Mouse (Mus musculus): ENCODE results near the gene C130032M10Rik. TPM values are rescaled to one million over a fixed set of nuclear protein-coding genes. Genes with fewer than 3 reads are reported as not detected.

C130032M10Rik gene
- total RNA-seq, 2 experiments from 2014 or later, result not detected

DNA sequence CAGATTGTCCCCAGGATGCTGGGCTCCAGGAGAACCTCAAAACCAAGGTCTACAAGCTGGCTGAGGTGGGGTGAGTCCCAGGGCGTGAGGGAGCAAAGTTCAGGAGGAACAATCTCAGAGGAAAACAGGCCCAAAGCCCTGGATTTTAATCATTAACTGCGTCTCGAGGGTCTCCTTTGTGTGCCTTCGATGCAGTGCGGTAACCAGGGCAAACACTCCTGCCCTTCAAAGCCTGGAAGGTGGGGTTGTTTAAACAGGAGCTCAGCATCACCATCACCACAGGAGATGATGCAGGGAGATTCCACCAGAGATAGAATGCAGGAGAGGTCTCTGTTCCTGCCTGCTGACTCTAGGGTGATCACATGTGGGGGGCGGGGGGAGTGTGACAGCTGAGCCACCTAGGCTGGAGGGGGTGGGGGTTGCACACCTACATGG lies 32.2 kb downstream of the C130032M10Rik start:
- no peak for DNase-seq (ENCODE audit: low spot score in 2 of 2)

DNA sequence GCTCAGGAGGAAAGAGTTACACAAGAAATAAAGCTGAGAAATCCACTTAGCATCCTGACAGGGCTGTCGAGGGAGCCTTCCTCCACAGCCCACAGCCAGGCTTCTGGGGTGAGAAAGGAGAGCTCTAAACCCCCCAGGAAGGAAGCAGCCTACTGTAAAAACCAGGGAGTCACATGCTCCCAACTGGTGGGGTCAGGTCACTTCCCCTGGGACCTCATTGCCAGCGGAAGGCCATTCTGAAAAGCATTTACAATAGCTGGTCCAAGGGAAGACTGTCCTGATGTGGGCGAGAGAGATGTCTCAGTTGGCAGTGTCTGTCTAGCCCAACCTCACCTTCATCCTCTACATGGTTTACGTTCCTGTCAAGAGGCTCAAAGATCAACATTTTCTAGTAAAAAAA lies 33.0 kb downstream of the C130032M10Rik start:
- DNase-seq (ENCODE audit: low spot score in 2 of 2), result no peak

DNA sequence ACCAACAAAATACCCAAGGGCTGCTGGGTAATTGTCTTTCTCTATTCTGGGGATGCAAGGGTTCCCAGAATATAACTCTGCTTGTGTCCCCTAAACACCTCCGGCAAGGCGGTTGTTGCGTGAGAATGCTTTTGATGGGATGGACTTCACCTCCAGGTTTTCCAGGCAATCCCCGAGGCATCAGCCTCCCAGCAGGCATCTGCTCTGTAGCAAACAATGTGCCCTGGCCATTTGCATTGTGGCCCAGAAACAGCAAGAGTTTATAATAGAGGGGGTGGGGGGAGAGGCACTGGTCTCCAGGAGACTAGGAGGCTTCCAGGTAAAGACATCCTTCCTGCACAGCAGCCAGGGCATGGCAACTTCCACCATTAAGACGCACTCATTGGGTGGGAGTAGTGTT lies 33.6 kb downstream of the C130032M10Rik start:
- DNase-seq (ENCODE audit: low spot score in 2 of 2), result no peak

DNA sequence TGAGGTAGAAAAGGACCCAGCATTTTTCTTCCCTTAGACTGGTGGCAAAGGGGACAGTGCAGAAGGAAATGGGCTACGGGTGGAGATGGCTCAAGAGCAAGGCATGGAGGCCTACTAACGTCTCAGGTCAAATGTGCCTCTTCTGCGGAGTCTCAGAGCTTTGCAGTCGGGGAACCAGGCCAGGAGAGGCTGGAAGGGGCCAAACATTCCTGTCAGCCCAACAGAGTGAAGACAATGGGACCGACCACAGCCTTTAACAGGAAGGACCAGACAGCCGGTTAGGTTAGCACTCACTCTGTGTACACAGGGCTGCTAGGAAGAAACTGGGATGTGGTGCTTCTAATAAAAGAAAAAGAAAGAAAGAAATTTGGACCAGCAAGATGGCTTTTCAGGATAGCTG lies 34.5 kb downstream of the C130032M10Rik start:
- DNase-seq (ENCODE audit: low spot score in 2 of 2), result no peak

DNA sequence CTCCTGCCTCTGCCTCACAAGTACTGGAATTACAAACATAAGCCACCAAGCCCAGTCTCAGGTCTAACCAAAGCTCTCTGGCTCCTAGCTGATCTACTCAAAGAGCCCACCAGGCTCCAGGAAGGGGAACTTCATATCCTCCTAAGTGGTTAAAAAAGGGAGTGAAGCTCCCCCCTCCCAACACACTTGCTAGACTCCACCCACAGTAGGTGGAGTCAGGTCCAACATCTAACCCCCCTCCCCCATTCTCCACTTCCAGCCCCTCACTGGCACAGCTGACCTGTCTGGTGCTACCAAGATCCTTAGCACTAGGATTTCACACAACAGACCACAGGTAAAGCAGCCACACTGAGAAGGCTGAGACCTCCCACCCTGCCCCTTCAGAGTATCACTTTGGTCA lies 38.3 kb downstream of the C130032M10Rik start:
- DNase-seq (ENCODE audit: low spot score in 2 of 2), result no peak

DNA sequence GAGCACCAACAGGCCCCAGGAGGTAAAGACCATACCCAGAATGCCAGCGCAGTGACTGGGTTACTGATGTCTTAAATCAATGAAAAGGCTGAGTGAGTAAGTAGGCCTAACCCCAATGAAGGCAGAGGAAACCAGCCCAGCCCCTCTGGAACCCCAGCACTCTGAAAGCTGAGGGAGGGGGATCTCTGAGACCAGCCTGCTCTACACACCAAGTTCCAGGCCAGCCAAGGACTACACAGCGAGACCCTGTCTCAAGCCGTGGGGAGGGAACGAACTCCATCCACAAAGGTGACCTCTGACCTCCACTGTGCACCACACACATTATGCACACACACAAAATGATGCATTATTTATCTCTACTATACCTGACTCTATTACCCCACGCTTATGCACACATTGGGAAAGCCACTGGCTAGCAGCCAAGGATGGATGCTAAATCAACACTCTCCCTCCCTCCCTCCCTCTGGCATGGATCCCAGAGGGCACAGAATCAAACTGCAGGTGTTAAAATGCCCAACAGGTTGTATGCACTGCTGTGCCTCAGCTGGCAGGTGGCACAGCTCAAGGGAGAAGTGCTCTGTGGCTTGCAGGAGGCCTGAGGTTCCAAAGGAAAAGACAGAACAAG lies 39.0 kb downstream of the C130032M10Rik start:
- no peak for DNase-seq (ENCODE audit: low spot score in 2 of 2)

DNA sequence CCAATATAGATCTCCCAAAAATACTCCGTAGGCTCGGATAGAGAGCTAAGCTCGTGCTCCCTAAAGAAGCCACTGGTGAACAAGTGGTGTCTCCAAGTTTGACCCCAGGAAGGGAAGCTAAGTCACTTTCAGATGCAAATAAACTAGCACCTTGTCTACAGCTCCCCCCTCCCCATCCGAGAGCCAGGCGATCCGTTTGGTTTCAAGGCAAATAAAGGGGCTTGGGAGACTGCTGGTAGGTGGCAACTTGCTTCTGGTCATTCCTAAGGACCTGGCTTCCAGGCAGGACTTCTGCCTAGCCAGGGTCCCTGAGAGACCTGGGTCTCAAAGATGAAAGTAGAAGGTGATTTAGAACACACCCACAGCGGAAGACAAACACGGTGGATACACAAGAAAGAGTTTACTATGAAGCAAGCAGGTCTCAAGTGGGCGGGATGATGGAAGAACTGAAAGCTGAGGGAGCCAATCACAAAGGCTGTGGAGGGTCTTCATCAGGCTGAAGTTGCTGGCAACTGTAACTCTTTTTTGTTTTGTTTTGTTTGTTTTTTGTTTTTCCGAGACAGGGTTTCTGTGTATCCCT lies 40.9 kb downstream of the C130032M10Rik start:
- no peak for DNase-seq (ENCODE audit: low spot score in 2 of 2)

DNA sequence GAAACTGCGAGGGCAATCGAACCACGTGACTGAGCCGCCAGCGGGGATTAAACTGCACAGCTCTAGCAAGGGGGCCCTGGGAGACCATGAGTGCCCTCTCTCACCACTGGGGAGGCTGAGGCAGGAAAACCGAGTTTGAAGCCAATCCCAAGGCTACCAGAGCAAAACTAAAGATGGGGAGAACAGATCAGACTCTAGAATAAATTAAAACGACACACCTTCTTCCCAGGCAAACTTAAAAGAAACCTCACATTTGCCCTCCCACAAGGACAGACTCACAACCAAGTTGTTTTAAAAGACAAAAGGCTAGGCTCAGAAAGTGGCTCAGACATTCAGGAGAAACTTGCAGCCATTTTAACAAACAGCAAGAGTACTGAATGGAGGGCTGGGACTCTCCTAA lies 41.6 kb downstream of the C130032M10Rik start:
- DNase-seq (ENCODE audit: low spot score in 2 of 2), result no peak

DNA sequence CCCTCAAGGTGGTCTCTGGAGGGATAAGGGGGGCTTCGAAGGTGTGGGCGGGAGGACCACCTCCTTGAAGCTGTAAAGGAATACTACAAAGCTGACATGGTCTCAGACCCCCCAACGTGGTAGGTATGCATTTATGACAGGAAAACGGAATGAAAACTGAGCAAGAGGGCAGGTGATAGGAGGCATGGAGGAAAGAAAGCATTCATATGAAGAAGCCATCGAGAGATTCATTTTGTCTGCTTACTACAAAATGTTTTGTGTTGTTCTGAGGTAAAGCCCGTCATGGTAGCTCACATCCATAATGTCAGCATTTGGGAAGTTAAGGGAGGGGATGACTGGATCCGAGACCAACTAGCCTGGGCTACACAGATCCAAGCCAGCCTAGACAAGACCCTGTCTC lies 44.6 kb downstream of the C130032M10Rik start:
- DNase-seq (ENCODE audit: low spot score in 2 of 2), result no peak

DNA sequence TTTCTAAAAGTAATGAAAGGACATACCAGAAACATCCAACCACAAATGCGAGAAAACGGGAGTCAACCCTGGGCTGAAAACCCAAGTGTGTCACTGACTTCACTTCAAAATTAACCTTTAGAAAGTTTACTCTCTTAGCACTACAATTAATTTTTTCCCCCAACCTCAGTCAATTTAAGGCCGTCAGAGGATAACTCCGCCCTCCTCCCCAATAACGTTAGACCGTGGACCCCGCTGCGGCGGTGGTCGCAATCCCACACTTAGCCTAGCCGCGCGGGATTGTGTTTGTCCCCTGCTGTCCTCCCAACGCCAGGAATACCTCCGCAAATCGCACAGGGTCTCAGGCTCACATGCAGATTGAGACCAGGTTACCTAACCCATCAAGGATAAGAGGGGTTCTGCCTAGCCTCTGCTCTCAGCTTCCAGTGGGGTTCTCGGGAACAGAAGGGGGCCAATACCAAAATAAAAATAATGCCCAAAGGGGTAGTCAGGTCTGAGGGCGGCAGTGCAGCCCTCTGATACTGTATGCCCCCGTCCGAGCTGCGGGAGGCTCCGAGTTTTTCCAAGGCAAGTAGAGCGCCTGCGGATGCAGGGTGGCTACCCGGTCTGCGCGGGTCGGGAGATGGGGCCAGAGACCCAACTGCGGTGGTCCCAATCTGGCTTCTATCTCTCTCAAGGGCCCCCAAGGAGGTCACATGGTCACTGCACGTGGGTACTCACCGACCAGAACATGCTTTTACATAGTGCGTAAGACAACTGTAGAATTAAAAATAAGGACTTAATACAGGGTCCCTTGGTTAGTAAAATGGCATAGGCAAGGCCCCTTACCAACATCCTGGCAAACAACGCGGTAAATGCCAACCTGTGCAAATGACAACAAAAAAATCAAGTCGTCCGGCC lies 45.5 kb downstream of the C130032M10Rik start:
- DNase-seq (ENCODE audit: low spot score in 2 of 2), result no peak

DNA sequence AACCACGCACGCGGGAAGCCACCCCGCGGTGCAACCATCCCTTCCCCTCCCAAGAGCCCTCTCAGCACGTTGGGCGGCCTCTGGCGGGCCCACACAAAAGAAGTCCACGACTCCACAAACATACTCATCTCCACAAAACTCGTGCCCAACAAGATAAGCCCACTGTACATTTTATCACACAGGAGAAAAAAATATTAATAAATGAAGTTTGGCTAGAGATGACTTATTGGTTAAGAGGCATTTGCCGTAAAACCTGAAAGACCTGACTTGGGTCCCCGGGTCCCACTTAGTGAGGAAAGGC lies 46.1 kb downstream of the C130032M10Rik start:
- DNase-seq (ENCODE audit: low spot score in 2 of 2), result no peak

DNA sequence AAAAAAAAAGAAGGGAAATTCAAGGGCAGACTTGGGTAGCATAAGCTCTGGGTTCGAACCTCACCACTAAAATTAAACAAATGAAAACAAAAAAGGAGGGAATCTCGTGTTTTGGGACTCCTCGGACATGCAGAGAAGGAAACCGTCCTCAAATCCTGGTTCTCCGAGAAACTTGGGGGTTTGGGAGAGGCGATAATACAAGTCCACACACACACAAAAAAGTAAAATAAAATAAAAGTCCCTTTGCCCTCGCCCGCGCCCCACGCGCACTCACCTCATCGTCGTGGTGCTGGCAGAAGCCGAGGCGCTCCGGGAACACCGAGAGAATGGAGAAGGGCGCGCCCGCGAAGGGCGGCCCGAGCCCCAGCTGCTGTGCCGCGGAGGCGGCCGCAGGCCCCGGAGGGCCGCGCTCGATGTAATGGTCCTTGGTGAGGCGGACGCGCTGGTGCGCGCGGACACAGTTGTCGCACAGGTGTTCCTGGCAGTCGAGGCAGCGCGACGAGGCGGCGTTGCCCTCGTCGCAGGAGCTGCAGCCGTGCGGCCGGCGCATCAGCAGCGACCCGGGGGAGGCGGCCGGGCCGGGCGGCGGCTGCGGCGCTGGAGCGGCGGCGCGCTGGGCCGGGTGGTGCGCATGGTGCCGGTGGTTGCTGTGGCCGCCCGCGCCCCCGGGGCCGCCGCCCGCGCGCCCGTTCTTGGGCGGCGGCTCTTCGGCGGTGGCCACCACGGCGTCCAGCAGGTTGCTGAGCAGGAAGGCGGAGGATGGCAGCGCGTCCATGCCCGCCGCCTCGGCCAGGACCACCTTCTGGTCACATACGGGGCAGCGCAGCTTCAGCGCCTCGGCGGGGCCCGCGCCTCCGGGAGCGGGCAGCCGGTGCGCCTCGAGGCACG lies 46.8 kb downstream of the C130032M10Rik start:
- DNase-seq (ENCODE audit: low spot score in 2 of 2), result no peak

DNA sequence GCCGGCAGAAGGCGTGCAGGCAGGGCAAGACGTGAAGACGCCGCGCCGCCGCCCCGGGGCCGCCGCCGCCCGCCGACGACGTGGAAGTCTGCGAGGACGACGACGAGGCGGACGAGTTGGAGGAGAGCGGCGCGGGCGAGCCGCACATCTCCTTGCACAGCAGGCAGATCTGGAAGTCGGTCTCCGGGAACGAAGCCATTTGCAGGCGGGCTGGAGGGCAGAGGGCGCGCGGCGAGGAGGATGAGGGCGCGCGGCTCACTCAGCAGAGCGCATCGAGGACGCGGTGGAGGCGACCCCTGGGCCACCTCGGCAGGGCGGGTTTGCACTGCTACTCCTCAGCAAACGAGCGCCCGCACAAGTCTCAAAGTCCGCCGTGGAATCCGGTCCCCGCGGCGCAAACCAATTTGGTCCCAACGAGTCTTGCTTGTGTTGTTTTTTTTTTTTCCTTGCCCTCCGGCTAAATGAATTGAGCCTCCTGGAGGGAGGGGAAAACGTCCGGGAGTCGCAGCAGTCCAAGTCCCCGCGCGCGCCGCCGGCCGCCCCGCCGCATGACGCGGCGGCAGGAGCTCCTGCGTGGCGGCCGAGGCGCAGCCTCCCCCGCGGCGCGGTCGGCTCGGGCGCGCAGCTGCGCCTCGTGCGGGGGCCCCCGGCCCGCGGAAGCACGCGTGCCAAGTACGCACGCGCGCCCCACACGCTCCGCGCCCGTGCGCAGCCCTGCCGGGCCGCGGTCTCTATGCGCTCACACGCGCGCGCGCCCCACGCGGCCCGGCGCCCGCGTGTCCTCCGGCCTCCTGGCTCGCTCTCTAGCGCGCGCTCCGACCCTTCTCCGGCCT lies 47.6 kb downstream of the C130032M10Rik start:
- DNase-seq (ENCODE audit: low spot score in 2 of 2), result no peak

DNA sequence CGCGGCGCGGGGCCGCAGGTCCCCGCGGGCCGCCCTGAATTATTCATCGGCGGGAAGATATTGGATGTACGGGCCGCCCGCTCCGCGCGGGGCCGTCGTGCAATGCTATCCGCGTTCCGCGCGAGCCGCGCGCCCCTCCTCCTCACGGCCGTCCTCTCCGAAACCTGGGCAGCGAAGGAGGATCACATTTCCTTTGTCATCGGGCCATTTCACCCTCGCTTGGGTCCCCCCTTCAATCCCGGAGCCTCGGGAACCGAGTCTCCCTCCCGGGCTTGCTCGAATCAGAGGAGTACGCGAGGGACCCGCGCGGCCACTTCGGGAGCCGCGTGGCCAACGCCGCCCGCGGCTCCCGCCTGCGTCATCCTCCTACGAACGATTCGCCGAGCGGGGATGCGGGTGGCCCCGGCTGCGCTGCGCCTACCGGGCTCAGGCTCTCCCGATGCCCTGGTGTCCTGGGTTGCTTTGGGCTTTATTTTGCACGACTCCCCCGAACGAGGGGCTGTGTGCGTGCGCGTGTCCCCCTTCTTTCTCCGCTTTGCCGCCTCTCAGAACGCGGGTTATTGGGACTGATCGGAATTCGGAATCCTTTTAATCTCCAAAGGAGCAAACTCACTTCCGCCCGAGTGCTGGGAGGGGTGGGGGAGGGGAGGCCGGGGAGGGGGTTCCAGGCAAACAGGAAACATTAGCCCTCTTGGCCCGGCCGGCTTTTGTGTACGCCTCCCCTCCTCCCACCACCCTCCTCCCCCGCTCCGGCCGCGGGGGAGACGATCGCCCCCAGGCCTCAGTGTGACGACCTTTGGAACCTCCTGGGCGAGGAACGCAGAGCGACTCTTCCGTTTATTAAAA lies 48.5 kb downstream of the C130032M10Rik start, which contains the start of gene Trim71:
Gene Trim71, minus strand, starts transcription at position 609 of the 846 bp plus-strand sequence.
- no peak for DNase-seq (ENCODE audit: low spot score in 2 of 2)

DNA sequence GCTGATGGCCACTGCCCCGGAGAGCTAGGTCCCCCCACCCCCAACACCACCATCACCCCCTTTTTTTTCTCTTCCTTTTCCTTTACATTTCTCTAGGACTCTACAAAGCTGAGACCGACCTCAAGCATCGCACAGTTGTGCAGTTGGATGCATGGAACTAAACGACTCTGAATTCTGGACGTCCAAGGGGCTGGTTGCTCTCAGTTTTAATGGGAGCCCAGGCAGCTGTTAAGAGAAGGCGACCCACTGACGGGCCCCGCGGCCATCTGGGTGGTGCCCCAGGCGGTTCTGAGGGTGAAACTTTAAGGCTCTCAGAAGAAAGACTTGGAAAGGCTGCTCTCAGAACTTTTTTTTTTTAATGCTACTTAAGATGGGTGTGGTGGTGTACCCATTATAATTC lies 49.2 kb downstream of the C130032M10Rik start:
- no peak for DNase-seq (ENCODE audit: low spot score in 2 of 2)

Data from adrenal gland, adult 18-20 months (tissue).